Mouse (Mus musculus) large intestine, adult 2 months (tissue): Measurements from ENCODE around the gene Tmem45a. TPM values are rescaled to one million over a fixed set of nuclear protein-coding genes. Genes with fewer than 3 reads are reported as not detected.
"Not testable (repeated sequence)": the region's sequence is repeated elsewhere in the genome, so short reads cannot be mapped to it uniquely, and the experiment has no call there.

Experiments
- DNase-seq: peaks from one replicate; pipeline ENCODE4 v3.0.0-alpha.2; 2012; ENCODE audit warnings: low read depth, low spot score
- WGBS: fragments of 180-500 bp; shearing (Covaris S2); methylation state at CpG from one replicate; pipeline ENCODE4 v1.1.7; 2018; 5-methylcytosine and 5-hydroxymethylcytosine counted together
- polyA plus RNA-seq: library from polyadenylated mRNA; depleted of rRNA; stranded (reverse); fragments of >200 nt; gene quantifications from 2 replicates; pipeline ENCODE4 v1.2.3, GENCODE M21; 2012; rRNA removed

The Tmem45a gene
- polyA plus RNA-seq = 0.88 and 1.2 TPM in 2 replicates

DNA sequence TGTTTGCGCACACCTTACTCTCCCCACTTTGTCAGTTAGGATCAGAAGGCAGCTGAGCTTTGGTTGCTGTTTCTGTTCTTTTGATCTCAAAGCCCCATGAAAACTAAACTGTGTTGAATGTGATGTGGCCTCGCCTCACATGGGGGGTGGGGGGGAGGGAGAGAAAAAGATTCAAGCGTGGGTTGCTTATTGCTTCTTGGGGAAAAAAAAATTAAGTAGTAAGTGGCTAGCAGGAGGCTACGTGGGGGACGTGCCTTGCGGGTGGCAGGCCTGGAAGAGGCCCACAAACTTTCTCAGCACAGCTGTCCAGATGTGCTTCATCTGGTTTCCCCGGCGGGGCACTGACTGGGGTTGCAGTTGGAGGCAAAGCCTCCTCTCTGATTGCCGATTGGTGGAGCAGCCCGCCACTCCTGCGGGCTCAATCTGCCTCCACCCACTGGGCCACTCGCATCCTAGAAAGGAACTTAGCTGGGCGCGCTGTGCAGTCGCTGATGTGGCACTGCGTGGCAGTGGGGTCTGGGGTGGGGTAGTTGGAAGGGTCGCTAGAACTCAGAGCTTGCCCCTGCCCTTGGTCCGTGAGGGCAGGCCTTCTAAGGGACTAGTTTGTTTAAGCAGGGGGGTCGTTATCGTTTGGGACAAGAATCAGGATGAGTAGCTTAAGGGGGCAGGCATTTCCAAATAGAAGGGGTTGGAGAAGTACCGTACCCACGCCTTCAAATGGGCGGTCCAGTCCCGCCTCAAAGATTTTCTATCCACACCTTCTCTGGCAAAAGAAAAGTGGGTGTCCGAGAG lies at the start of gene Tmem45a:
Gene Tmem45a, minus strand, starts transcription at position 343 of the 792 bp plus-strand sequence.
- 8% methylated on average over 25 of the region's 25 CpGs for WGBS
- peak; percentile 38 for DNase-seq

GRCm38 (mm10) chr16:56928023-56928422 lies 42.1 kb upstream of the Tmem45a start, which contains the start of gene Lnp1:
TSS of gene Lnp1 (minus strand) at chr16:56928061.
- WGBS = 58% methylated on average over 3 of the region's 3 CpGs

GRCm38 (mm10) chr16:56920102-56920657 lies 34.2 kb upstream of the Tmem45a start:
- peak; percentile 40 for DNase-seq
- WGBS = 8% methylated on average over 8 of the region's 8 CpGs

More at GRCm38 (mm10) chr16:56928023-56928422, 42.1 kb upstream of the Tmem45a start, which contains the start of gene Lnp1:
- DNase-seq = no peak

DNA sequence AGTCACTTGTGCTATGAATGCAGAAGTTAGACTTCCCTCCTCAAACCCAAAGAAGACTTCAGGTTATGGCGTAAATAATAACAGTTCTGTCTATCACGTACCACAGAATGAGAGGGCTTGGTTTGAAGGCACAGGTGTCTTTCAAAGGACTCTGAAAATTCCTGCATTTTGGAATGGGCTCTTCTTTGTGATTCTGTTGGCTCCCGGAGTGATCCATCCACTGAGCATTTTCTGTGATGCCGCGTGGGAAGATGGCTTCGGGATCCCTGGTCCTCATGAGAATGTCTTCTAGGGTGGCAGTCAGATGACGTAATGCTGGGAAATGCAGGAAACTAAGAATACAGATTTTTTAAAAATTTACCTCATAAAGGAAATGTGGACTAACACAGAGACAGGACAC lies 31.3 kb upstream of the Tmem45a start:
- no peak for DNase-seq
- WGBS = 89% methylated on average over 7 of the region's 7 CpGs

- 33% methylated on average over 5 of the region's 5 CpGs for WGBS
- DNase-seq = no peak
Observed at GRCm38 (mm10) chr16:56908986-56909385, 23.0 kb upstream of the Tmem45a start.

DNA sequence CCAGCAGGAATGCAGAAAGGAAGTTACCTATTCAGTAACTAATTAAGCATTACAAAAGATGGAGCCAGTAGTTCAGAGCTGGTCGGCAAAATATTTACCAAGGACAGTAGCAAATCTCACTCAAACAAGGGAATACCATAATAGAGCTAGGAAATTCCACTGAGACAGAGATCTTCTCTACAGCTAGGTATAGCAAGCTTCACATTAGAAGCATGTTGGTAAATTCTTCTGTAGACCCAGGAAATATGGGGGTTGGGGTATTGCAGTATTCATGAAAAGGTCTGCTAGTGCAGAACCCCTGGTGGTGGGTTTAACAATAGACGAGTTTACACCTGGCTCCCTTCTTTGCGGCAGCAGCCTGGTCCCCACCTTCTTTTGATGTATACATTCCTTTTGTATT lies 16.2 kb upstream of the Tmem45a start:
- not testable (repeated sequence) for DNase-seq
- 50% methylated on average over 3 of the region's 3 CpGs for WGBS

- no peak for DNase-seq
- 76% methylated on average over 5 of the region's 5 CpGs for WGBS
Observed at GRCm38 (mm10) chr16:56891583-56891982, 5.6 kb upstream of the Tmem45a start.

DNA sequence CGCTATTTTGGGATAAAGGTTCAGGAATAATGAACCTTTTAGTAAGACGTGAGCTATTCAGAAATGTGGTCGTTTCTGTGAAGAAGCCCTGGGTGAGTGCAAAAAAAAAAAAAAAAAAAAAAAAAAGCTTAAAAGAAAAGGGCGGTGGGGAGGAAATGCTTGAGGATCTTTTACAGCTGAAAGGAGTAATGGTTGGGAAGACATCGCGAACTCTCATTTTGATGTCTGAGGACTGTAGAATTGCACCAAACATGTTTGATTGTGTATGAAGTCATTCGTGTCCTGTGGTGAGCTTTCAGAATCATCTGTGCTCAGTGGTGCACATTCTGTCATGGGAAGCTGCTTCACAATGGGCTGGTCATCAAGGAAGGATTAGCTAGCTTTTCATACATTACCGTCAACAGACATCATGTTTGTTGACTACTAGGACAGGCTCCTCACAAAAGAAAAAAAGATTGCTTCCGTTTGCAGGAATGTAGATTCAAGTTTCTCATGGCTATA lies 700 bp upstream of the Tmem45a start:
- no peak for DNase-seq
- 39% methylated on average over 9 of the region's 9 CpGs for WGBS

DNA sequence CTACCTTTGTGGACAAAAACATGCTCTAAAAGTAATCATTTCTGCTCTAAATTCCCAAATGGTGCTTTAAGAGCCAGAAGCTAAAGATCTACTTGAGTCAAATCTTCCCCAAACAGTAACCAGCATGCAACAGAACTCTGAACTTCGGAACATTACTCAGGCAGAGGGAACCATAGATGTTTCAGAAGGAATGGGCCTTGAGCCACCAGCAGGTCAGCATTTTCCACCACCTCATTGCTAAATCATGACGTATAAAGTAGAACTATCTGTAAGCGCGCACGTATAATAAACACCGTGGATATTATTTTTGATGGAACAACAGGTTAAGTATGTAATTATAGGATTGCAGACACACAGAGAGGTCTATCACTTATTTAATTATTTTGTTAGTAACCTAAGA lies 1.2 kb downstream of the Tmem45a start:
- WGBS = 83% methylated on average over 6 of the region's 6 CpGs
- no peak for DNase-seq

GRCm38 (mm10) chr16:56873410-56873809 lies 12.6 kb downstream of the Tmem45a start:
- DNase-seq = no peak

GRCm38 (mm10) chr16:56870458-56870857 lies 15.5 kb downstream of the Tmem45a start:
- WGBS = 71% methylated on average over 3 of the region's 3 CpGs
- DNase-seq = no peak

More at GRCm38 (mm10) chr16:56873410-56873809, 12.6 kb downstream of the Tmem45a start:
- 38% methylated on average over 2 of the region's 2 CpGs for WGBS

- WGBS = 77% methylated on average over 5 of the region's 5 CpGs
- DNase-seq = no peak
Observed at GRCm38 (mm10) chr16:56868361-56868760, 17.6 kb downstream of the Tmem45a start.

GRCm38 (mm10) chr16:56867591-56867990 lies 18.4 kb downstream of the Tmem45a start:
- WGBS = 70% methylated on average over 4 of the region's 4 CpGs

DNA sequence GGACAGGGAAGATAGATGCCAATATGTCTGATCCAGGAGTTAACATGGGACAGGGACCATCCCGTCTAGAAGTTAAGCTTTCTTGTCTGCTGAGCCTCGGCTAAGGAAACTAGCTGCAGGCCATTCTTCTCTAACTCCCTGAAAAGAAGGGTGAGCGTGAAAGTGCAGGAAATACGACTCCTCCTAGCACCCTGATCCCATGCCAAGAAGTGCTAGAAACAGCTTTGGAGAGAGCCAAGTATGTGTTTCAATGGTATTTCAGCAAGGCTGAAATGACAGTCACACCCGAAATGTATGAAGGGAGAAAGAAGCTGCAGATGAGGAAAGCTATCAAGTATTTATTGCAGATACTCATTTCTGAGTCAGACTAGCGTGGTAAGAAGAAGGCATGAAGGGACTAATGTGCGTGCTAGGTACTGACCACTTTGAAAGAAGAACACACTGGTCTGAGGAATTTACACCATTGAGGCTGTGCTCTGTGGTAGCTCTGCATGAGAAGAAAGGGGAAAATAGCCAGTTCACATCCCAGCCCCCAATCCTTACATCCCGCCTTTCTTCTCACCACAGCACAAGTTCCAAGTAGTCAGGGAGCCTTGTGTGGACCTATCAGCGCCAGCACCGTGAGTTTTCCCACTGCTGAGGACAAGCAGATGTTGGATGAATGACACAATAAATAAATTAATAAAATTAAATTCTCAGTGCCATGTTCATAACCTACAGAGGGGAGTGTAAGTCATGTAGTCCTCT lies 33.0 kb downstream of the Tmem45a start:
- DNase-seq = no peak
- 48% methylated on average over 10 of the region's 10 CpGs for WGBS

More at GRCm38 (mm10) chr16:56867591-56867990, 18.4 kb downstream of the Tmem45a start:
- no peak for DNase-seq

DNA sequence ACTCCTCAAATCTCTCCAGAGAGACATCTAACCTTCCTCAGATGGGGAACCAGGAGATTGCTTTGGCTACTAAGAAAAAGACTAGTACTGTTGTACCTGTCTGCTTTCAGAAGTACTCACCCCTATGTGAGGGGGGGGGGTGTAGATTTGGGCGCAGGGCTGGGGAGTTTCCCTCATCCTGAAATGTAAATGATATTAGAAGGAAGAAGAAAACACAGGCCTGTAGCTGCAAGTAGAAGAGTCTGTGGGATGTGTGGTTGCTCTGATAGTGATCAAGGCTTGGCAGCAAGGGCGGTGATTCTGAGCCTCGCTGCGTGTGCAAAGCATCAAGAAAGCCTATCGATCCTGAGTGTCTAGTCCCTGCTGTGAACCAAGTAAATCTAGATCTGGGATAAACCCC lies 43.0 kb downstream of the Tmem45a start:
- no peak for DNase-seq
- 91% methylated on average over 5 of the region's 5 CpGs for WGBS

DNA sequence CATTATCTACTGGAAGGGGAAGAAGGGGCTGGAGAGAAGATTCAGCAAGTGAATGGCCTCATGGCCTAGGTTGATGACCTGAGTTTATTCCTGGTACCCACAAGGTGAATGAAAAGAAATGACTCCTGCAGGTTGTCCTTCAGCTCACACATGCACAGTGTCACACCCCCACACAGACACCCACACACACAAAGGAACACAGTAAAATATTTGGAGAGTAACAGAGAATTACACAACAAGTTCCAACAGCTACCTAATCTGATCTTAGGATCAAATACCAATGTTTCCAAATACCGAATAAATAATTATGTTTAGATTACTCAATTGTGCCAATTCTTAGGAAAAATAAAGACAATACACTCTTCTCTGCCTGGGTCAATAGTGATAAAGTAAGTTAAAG lies 52.7 kb downstream of the Tmem45a start:
- 91% methylated on average over 1 of the region's 1 CpGs for WGBS
- DNase-seq = no peak

DNA sequence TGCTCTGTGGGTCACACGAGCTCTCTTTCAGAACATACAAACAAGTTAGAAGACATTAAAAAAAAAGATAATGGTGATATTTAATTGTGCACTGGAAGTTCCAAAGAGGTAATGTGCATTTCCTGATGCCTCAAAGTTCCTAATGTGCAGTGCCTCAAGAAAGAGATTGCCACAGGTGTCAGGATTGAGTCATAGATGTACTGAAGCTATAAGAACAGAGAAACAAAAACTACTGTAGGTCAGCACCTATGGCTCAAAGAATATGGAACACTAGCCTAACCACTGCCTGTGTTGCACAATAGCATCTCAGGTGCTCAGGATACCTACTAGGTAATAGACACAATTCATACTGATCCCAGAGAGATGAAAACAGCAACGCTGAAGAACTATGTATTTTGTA lies 54.0 kb downstream of the Tmem45a start:
- WGBS = 85% methylated on average over 2 of the region's 2 CpGs
- DNase-seq = no peak

- 60% methylated on average over 6 of the region's 6 CpGs for WGBS
- no peak for DNase-seq
Observed at GRCm38 (mm10) chr16:56801370-56802109, 84.4 kb downstream of the Tmem45a start.

DNA sequence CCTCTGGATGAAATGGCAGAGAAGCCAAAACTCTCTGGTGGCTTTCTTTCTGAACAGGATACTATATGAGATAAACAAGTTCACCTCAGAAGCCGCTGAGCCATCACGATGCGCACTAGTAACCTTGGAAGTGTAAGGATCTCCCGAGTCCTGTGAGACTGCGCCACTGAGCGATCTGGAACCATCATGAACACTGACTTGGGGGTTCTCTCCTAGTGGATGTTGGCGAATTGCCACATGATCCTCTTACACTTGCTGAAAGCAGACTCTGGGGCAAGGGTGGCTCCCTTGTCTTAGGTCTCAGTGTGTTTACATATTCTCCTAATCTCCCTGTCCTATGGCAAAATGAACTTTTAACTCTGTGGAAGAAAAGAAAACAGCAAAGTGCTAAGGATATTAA lies 85.0 kb downstream of the Tmem45a start:
- DNase-seq = no peak
- WGBS = 88% methylated on average over 7 of the region's 7 CpGs
